Mouse (Mus musculus) kidney, adult 2 months (tissue): ENCODE results near the gene Vps53.

Experiments
- CTCF ChIP-seq: fragments of 200-500 bp; conservative IDR thresholded peaks from 2 replicates; pipeline ENCODE4 v1.5.1; 2011; ENCODE audit warnings: low read depth, mild to moderate bottlenecking, control low read depth, low read length, moderate library complexity, mixed read lengths; ENCODE audit not compliant: insufficient read depth, insufficient read length
- POLR2A ChIP-seq: fragments of 200-500 bp; IDR thresholded peaks from one replicate; pipeline ENCODE4 v1.6.1; 2011; ENCODE audit warnings: low read depth, low read length, control low read depth

DNA sequence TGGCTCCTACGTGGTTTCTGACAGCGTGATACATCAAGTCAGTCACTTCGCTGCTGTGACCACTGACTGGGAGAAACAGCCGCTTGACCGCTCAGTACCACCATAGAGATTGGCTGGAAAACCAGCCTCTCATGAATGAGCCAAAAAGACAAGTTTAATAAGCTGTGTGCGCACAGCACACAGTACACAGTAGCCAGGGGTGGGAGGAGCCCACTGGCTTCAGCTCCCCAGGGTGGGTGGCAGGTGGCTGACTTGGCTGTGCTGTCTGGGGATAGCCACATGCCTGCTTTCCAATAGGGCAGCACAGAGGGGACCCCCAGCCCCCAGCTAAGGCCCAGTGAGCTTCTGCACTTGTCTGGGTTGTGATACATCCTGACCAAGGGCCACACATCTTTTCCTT lies 135.0 kb downstream of the Vps53 start:
- no peak for TF ChIP-seq CTCF
- TF ChIP-seq POLR2A: no peak
